Mouse (Mus musculus) liver, embryonic 14.5 days (tissue): ENCODE measurements around the gene Mrpl55. TPM values are rescaled to one million over a fixed set of nuclear protein-coding genes. Genes with fewer than 3 reads are reported as not detected.

Source experiments
- ATAC-seq: fragments of 200-750 bp; cut with Nextera tagmentation; 2 replicates; pipeline ENCODE4 v1.8.0; 2017; ENCODE audit warnings: moderate number of reproducible peaks, mild to moderate bottlenecking, moderate library complexity; ENCODE audit not compliant: insufficient read depth
- DNase-seq, 3 experiments: peaks; one replicate each; pipeline ENCODE4 v3.0.0-alpha.2; 2012 to 2013; ENCODE audit warnings: low read depth in 3 of 3, low spot score in 3 of 3
- H3K27ac ChIP-seq: fragments of 300-500 bp; sonication (generic); 2 replicates; pipeline ENCODE4 v1.5.1; 2014; ENCODE audit warnings: moderate library complexity, mild to moderate bottlenecking, control low read depth, inconsistent platforms
- H3K27me3 ChIP-seq: fragments of 300-500 bp; sonication (generic); 2 replicates; pipeline ENCODE4 v1.6.1; 2014; ENCODE audit warnings: mild to moderate bottlenecking, low read length, moderate library complexity; ENCODE audit not compliant: control insufficient read depth, insufficient read depth
- H3K36me3 ChIP-seq: fragments of 300-500 bp; sonication (generic); replicated peaks from 2 replicates; pipeline ENCODE4 v1.6.1; 2014; ENCODE audit warnings: low read depth; ENCODE audit not compliant: control insufficient read depth, insufficient read depth
- H3K4me1 ChIP-seq, 2 experiments: fragments of 200-500 bp in 1 of 2; fragments of 300-500 bp in 1 of 2; sonication (generic) in 1 of 2; replicated peaks; 2 replicates each; pipeline ENCODE4 v1.6.1; 2012 to 2014; ENCODE audit warnings: antibody characterized with exemption in 1 of 2, inconsistent platforms in 1 of 2, low read length in 1 of 2; ENCODE audit not compliant: control insufficient read depth in 2 of 2, insufficient read depth in 2 of 2
- H3K4me2 ChIP-seq: fragments of 300-500 bp; sonication (generic); 2 replicates; pipeline ENCODE4 v1.6.1; 2014; ENCODE audit warnings: low read depth, mild to moderate bottlenecking, control low read depth, moderate library complexity
- H3K4me3 ChIP-seq, 2 experiments: fragments of 200-500 bp in 1 of 2; fragments of 300-500 bp in 1 of 2; sonication (generic) in 1 of 2; 2 replicates each; pipeline ENCODE4 v1.5.1; 2012 to 2014; ENCODE audit warnings: low read depth in 2 of 2, low read length in 2 of 2, mild to moderate bottlenecking in 2 of 2, control low read depth in 1 of 2, inconsistent platforms in 1 of 2, moderate library complexity in 1 of 2; ENCODE audit not compliant: insufficient read depth in 1 of 2
- H3K9ac ChIP-seq: fragments of 300-500 bp; sonication (generic); replicated peaks from 2 replicates; pipeline ENCODE4 v1.6.1; 2014; ENCODE audit warnings: mild to moderate bottlenecking, control low read depth, moderate library complexity
- H3K9me3 ChIP-seq: fragments of 300-500 bp; sonication (generic); 2 replicates; pipeline ENCODE4 v1.6.1; 2016; ENCODE audit warnings: low read length, mixed read lengths; ENCODE audit not compliant: control insufficient read depth
- CTCF ChIP-seq: IDR thresholded peaks from 2 replicates; pipeline ENCODE4 v1.5.1; 2016; ENCODE audit warnings: antibody characterized with exemption, low read depth, control low read depth
- EP300 ChIP-seq: IDR thresholded peaks from 2 replicates; pipeline ENCODE4 v1.6.1; 2016; ENCODE audit warnings: antibody characterized with exemption, low read depth
- WGBS: fragments of 180-500 bp; shearing (Covaris S2); extraction: QIAGEN DNeasy Blood & Tissue Kit; methylation state at CpG from one replicate; pipeline ENCODE4 v1.1.7; 2014; ENCODE audit not compliant: insufficient replicate concordance; 5-methylcytosine and 5-hydroxymethylcytosine counted together
- polyA plus RNA-seq, 2 experiments: library from polyadenylated mRNA; depleted of rRNA in 1 of 2; stranded (reverse) in 1 of 2; unstranded in 1 of 2; fragments of >200 nt; fragmentation: Nextera tagmentation in 1 of 2; extraction: Ambion mirVana in 1 of 2; gene quantifications; 2 replicates each; pipeline versions ENCODE4 v1.2.1 to v1.2.3; 2012 to 2014

Mrpl55 gene
- polyA plus RNA-seq, 2 experiments = 25.3 to 56.8 TPM

- peaks cover 8 to 10% of the 10 kb centered on the region in 2 experiments for H3K4me1 ChIP-seq
- ATAC-seq (peak; percentile 96), DNase-seq (peak; percentile 75 to 89 (median 80))
- H3K27ac ChIP-seq = peak overlapping the region; percentile 94
- no peak for TF ChIP-seq CTCF
- TF ChIP-seq EP300 = peak; percentile 40; the same call in 1 of the 2 replicates
- peak overlapping the region; percentile 62 to 77 for H3K4me3 ChIP-seq
- peak overlapping the region; percentile 71 for H3K9ac ChIP-seq
- peak overlapping the region; percentile 94 for H3K4me2 ChIP-seq
- H3K9me3 ChIP-seq = no peaks in the 10 kb centered on the region
- H3K36me3 ChIP-seq = no peaks in the 10 kb centered on the region
- WGBS = under 1% methylated on average over 59 of the region's 59 CpGs
- H3K27me3 ChIP-seq = no peaks in the 10 kb centered on the region
Observed at GRCm38 (mm10) chr11:59191231-59192058, 10.8 kb upstream of the Mrpl55 start.

GRCm38 (mm10) chr11:59192059-59192386 is 10.3 kb upstream of the Mrpl55 start, which contains the start of gene Guk1:
TSS of gene Guk1 (minus strand) at chr11:59192212.
- ATAC-seq = no peak

GRCm38 (mm10) chr11:59196230-59196629 is 6.1 kb upstream of the Mrpl55 start:
- Histone ChIP-seq H3K9me3 (no peaks in the 10 kb centered on the region), H3K4me1 (peaks cover 3 to 6% of the 10 kb centered on the region in 2 experiments), H3K27ac (no peak overlapping the region), H3K4me2 (no peak overlapping the region), H3K27me3 (no peaks in the 10 kb centered on the region), H3K36me3 (no peaks in the 10 kb centered on the region; the same call in 1 of the 2 replicates), H3K9ac (no peak overlapping the region), H3K4me3 (no peak overlapping the region)
- DNase-seq = no peak
- no peak for TF ChIP-seq EP300
- no peak for TF ChIP-seq CTCF
- ATAC-seq = no peak

More at GRCm38 (mm10) chr11:59192059-59192386, 10.3 kb upstream of the Mrpl55 start, which contains the start of gene Guk1:
- peaks cover 8 to 10% of the 10 kb centered on the region in 2 experiments for H3K4me1 ChIP-seq
- H3K27me3 ChIP-seq = no peaks in the 10 kb centered on the region
- peak within 1 kb of the TSS; percentile 71 for H3K9ac ChIP-seq
- H3K36me3 ChIP-seq = no peaks in the 10 kb centered on the region
- H3K27ac ChIP-seq = peak within 1 kb of the TSS; percentile 94
- no peak for TF ChIP-seq CTCF
- no peak for TF ChIP-seq EP300
- 7% methylated on average over 16 of the region's 16 CpGs for WGBS
- peak within 1 kb of the TSS; percentile 62 to 77 for H3K4me3 ChIP-seq
- H3K4me2 ChIP-seq = peak within 1 kb of the TSS; percentile 94
- DNase-seq = no peak
- H3K9me3 ChIP-seq = no peaks in the 10 kb centered on the region

GRCm38 (mm10) chr11:59201216-59202002 is 877 bp upstream of the Mrpl55 start:
- H3K27ac ChIP-seq = peak overlapping the region; percentile 70
- peak overlapping the region; percentile 96 for H3K4me2 ChIP-seq
- H3K36me3 ChIP-seq = peaks cover 14% of the 10 kb centered on the region
- H3K4me3 ChIP-seq = peak overlapping the region; percentile 73 to 97
- TF ChIP-seq EP300 (no peak), CTCF (no peak)
- H3K4me1 ChIP-seq = peaks cover 11 to 15% of the 10 kb centered on the region in 2 experiments
- no peaks in the 10 kb centered on the region for H3K27me3 ChIP-seq
- 11% methylated on average over 16 of the region's 16 CpGs for WGBS
- H3K9me3 ChIP-seq = no peaks in the 10 kb centered on the region
- DNase-seq (peak in 1 of 3 experiments; percentile 45), ATAC-seq (peak; percentile 7; the same call in 1 of the 2 replicates)
- H3K9ac ChIP-seq = peak overlapping the region; percentile 85
